Mouse (Mus musculus) embryo, embryonic 10.5 days (tissue): ENCODE results near the gene Pid1.

Experiments used
- DNase-seq: peaks from one replicate; pipeline ENCODE4 v3.0.0-alpha.2; 2015; ENCODE audit warnings: low spot score

Pid1 gene

GRCm38 (mm10) chr1:84363967-84364366 is at the start of gene Pid1:
Gene Pid1 (minus strand): TSS chr1:84364180.
- DNase-seq = no peak

GRCm38 (mm10) chr1:84409514-84409913 is 45.5 kb upstream of the Pid1 start:
- no peak for DNase-seq

- DNase-seq = no peak
Observed at GRCm38 (mm10) chr1:84408873-84409272, 44.9 kb upstream of the Pid1 start.

DNA sequence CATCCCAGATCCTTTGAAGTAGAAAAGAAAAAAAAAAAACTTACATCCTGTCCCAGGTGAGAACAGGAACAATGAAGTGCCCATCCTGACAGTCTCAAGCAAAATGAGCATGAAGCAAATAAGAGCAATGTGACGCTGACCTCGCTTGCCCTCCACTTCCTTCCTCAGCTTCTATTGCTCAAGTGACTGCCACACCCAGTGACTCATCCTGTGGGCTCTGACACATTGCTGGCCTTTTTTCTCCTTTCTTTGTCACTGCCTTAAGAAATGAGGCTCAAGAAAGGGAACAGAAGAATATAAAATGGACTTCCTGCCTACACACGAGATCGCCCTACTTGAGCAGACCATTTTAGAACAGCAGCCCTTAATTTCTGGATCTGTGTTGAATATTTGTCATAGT is 42.9 kb upstream of the Pid1 start:
- no peak for DNase-seq

DNA sequence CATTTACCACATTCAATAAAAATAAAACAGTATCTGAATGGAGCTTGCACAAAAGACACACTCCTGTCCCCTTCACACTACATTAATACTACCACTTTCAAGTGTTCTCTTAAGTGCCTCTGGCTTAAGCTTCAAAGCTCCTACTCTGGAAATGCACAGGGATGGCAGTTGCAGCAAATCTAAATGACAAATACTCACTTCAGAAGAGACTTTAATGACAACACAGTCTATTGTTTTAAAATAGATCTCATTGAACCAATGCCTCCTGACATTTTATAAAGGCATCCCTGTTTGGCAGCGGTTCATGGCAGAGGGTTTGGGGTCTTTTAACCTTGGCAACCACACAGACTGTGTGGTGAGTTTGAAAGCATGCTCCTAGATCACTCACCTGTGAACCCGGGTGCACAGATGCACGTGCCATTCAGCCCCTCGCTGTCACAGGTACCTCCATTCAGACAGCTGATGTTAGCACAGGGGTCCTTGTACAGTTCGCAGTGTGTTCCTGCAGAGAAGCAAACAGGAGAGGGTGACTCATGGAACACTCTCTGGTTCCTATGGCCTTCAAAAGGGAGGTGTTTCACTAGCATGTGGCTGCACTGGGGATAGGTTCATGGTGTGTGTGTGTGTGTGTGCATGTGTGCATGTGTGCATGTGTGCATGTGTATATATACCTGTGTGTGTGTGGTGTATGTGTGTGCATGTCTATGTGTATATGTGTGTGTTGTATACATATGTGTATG is 41.7 kb upstream of the Pid1 start:
- DNase-seq = no peak

- DNase-seq = no peak
Observed at GRCm38 (mm10) chr1:84404880-84405279, 40.9 kb upstream of the Pid1 start.

GRCm38 (mm10) chr1:84402154-84402553 is 38.2 kb upstream of the Pid1 start:
- no peak for DNase-seq

DNA sequence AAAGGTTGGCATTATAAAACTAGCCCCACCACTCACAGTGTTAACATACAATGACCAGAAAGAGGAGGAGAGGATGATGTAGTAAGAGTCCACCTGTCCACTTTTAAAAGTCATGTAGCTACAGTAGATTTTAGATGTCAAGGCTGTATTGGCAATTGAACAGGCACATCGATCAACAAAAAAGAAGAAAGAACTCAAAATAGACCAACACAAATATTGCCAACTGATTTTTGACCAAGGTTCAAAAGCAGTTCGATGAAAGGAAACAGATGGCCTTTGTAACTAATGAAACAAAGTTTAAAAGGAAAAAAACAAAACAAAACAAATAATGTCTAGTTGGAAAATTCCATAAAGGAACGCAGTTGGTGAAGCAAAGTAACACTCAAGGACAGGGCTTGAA is 35.7 kb upstream of the Pid1 start:
- no peak for DNase-seq

GRCm38 (mm10) chr1:84399118-84399517 is 35.1 kb upstream of the Pid1 start:
- no peak for DNase-seq

DNA sequence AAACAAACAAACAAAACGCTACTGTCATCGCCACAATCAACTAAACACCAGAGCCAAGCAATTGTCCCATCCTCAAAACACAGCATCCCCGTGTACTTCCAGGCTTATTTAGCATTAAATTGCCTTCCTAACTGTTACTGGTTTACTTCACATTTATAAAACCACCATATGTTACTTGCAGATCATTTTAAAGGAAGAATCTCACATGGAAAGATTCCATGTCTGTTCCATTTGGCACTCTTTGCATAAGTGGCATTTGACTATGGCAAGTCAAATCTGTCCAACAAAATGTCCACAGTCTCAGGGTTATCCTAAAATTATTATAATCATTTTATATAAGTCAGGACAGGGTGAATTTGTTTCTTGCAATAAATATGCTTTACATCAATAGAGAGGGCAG is 32.8 kb upstream of the Pid1 start:
- DNase-seq = no peak

- DNase-seq = no peak
Observed at GRCm38 (mm10) chr1:84395928-84396327, 31.9 kb upstream of the Pid1 start.

GRCm38 (mm10) chr1:84390961-84391360 is 27.0 kb upstream of the Pid1 start:
- DNase-seq = no peak

DNA sequence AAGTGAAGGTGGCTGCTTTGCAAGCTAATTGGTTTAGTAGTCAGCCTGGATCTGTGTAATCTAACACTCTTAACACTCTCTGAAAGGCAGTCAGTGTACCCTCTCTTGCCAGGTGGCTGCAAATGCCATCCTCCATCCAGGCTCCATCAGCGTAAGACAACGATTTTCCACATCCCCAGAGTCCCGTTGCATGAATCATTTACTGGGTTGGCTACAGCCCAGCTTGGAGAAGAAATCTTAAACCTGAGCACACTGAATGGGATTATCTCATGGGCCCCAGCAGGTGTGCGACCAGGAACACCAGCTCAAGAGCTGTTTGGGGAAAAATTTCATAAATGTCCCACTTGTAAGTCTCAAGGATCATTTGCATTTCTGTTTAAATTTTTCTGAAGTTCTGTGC is 23.6 kb upstream of the Pid1 start:
- no peak for DNase-seq

- no peak for DNase-seq
Observed at GRCm38 (mm10) chr1:84386481-84387146, 22.6 kb upstream of the Pid1 start.

DNA sequence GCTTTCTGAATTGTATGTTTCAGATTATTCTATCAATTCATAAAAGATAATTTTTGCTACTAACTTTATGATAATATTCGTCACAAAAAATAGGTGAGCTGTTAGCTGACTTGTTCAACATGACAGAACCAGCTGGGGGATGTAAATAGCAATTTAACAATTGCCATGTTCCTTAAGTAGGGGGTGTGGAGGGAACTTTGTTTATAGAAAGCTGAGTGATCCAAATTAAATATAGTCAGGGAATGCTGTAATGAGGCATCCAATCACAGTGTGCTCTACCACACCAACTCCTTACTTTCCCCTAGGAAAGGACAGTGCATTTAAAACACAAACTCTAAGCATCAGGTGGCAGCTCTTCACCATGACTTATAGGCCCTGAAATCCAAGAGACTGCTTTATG is 18.7 kb upstream of the Pid1 start:
- DNase-seq = no peak

DNA sequence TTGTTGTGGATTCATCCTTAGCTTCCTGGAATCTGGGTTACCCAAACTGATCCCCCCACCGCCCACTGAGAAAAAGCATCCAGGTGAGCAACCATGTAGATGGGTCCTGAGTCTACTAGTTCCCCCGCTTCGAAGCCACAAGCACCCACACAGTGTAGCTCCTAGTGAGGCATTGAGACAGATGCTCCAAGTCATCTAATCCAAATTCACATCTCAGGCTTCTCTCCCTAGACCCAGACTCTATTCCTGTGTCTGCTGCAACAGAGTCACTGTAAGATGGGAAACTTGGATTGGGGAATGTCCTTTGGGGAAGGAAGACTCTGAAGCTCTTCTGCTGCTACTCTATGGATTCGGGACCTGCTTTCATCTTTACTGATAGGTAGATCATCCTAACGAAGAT is 18.1 kb upstream of the Pid1 start:
- no peak for DNase-seq

DNA sequence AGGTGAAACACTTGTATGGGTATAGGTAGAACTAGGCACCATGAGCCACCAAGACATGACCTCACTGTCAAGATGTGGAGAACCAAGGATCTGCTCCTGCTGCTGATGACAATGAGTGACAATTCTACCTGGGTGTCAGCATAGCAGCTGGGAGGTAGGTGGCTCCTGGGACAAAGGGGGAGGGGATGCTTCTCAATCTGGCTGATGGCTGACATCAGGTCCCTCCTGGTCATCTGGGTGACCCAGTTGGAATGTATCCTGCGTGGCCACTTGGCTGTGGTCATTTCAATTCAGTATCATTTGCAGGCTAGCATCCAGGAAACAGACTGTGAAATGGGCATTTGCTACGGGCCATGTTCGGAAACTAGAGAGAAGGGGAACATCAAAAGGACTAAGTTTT is 16.9 kb upstream of the Pid1 start:
- DNase-seq = no peak

DNA sequence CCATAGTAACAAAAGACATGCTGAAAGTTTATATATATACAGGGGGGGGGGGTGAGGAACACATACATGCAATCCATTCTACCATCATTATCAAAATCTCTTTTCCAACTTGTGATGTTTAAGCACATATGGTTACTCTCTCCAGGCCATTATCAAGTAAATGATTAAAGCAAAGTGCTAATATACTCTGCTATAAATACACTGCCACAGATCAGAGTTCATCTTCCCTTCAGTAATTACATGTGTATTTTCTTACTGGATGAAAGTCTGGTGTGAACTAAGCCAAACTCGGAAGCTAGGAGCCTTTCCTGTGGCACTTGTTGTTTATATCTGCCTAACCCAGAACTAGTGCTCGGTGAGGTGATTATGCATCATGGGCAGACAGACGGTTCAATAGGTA is 3.8 kb upstream of the Pid1 start:
- no peak for DNase-seq

- DNase-seq = no peak
Observed at GRCm38 (mm10) chr1:84366553-84366952, 2.6 kb upstream of the Pid1 start.

DNA sequence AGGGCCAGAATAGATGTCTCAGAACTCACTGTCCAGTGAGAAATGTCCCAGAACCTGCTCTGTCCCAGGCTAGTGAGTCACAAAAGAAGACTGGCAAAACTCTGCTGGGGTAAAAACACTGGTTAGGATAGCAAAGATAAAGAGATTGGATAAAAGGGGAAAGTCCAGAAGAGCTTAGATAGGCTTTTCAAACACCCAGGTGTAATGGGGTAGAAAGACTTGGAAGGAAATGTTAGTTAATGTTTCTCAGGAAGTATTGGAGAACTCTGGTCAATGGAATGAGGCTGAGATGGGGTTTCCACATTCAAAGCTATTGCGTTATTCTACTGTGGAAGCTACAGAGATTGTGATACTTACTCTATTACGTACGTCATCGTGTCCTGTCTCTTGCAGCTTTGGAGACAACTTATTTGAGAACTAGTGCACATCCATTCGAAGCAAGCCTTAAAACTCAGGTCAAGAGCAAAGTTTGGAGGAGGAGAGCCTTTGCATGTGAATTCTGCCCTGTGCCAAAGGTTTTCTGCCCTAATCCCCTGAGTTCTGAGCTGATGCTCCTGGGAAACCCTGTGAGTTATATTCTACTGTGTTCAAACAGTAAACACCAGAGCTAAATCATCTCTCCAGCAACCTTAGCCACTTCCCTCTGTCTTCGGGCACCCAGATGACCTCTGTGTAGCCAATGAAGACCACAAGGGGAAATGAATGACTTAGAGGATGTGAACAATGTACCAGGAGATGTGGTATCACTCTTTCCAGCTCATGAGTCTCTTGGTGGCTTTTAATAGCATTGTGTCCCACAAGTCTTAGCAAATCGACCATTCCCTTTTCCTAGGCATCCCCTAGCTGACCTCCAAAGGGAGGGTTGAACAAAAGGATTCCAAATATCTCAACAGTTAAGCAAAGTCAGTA is 1.0 kb downstream of the Pid1 start:
- no peak for DNase-seq

DNA sequence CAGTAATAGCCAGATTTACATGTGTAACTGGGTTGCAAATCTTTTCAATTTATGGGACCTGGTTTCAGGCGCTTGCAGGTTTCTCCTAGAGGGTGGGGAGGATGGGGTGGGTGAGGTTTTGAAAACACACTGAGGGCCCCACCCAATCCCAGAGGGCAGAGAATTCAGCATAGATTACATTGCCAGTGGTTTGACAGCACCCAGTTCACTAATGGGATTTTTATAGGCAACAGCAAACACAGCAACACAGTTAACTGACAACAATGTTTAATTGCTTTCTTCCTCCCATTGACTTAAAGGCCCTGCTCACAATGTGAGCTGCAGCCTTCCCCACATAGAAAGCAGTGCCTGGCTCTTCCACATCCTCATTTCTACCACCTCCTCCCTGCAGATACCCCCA is 1.8 kb downstream of the Pid1 start:
- no peak for DNase-seq

- DNase-seq = no peak
Observed at GRCm38 (mm10) chr1:84361389-84361788, 2.6 kb downstream of the Pid1 start.
